Mouse (Mus musculus) c-Kit-positive CD71-positive TER-119-negative erythroid progenitor cells, embryonic 14.5 days (primary cell): Measurements from ENCODE around the gene Rab4b.

Experiments used
- DNase-seq: peaks from one replicate; pipeline ENCODE4 v3.0.0-alpha.2; 2013; ENCODE audit warnings: low read depth

Gene Rab4b

DNA sequence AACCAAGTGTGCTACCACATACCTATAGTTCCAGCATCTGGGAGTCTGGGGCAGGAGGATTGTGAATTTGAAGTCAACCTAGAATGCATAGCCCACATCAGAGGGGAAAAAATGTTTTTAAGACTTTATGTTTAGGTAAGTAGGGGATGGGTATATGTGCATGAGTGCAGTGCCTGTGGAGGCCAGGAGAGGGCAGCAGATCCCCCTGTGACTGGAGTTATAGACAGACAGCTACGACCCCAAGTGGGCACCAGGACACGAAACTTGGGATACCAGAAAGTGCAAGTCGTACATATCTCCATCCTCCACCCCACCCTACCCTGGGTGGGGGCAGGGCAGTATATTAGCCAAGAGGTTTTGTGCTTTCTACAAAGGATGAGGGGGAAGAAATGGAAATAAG is 6.3 kb upstream of the Rab4b start:
- DNase-seq, result peak; percentile 44

DNA sequence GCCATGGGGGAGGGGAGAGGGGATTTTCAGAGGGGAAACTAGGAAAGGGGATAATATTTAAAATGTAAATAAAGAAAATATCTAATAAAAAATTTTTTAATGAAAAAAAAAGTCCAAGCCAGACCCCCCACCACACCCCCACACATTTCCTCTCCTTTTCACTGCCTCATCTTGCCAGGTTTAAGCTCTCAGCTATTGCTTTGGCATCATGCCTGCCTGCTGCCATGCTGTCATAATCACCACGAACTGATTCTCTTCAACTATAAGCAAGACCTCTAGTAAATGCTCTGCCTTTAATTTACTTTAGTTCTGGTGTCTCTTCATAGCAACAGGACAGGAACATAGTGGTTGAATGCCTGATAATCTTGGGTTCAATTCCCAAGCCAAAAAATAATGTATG is 3.8 kb upstream of the Rab4b start:
- no peak for DNase-seq

DNA sequence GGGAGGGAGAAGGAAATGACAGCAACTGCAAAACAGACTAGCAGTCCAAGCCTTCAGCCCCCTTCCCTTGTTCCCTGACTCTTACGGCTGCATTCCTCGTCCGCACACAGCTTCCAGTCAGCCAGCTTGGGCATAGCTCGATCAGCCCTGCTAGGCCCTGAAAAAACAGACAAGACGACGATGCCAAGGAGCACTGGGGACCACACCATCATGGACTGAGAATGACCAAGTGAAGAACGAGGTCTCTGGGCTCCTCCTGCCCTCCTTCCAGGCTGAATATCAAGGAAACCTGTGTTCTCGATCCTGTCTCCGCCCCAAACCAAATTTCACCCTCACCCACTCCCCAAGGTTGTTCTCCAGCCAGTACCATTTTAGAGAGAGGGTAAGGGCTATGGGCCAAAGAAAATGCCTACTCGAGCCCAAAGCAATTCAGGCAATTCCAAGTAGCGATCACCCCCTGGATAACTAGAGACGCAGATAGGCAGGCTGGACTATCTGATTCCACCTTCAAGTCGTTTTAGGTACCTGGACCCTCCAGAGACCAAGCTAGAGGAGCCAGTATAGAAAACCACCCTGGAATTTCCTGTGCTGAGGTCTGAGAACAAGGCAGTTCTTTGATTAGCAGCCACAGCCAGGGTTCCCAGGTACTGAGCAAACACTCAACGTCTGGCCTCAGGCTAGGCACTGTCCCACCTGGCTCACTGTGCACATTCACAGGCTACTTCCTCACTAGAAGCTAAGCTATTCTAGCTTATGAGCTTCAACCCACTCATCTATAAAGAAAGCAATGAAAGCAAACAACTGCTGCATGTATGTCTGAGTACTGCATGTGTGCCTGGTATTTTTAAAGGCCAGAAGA is 2.4 kb upstream of the Rab4b start, which contains the start of the genes Gm21983 and Mia:
Gene Gm21983 (minus strand): TSS at position 250 of the 859 bp plus-strand sequence.
Gene Mia (minus strand): TSS at position 321 of the 859 bp plus-strand sequence.
- DNase-seq, result no peak

DNA sequence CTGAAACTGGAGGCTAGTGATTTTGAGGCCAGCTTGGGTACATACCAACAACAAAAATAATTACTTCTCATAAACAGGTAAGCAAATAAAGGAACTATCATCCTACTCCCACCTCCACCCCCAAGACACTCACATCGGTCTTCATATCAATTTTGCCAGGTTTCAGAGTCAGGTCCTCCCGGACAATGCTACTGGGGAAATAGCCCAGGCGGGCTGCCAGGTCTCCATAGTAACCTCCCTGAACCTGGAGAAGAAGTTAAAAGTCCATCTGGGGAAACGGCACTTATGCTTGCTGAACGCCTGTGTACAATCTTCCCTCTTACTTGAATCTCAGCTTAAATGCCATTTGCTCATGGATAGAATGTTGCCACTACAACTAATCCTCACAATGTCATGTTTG is 1.3 kb upstream of the Rab4b start:
- no peak for DNase-seq

DNA sequence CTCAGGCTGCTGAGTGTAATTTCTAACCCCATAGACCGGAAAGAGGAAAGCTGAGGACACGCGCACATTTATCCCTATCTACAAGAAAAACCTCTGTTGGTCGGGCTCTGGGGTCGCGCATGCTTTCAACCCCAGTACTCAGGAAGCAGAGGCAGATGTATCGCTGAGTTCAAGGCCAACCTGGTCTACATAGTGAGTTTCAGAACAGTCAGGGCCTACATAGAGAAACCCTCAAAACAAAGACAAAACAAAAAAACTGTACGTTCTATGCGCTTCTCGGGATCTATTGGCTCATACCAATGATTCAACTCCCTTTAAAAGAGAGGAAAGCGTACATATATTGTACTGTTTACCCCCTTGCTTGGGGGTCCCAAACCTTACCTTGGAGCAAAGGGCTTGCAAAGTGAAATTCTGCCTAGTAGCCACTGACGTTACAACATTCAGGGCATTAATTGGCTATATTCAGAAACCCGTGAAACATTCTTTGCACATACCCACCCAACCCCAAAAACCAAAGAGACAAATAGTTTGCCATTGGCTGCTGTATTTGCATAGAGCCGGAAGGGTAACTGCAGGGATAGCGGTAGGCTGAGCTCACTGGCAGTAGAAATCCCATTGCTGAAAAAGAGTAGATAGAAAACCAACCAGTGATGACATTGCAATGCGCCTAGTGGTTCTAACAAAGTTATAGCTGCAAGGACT is 672 bp upstream of the Rab4b start:
- no peak for DNase-seq

DNA sequence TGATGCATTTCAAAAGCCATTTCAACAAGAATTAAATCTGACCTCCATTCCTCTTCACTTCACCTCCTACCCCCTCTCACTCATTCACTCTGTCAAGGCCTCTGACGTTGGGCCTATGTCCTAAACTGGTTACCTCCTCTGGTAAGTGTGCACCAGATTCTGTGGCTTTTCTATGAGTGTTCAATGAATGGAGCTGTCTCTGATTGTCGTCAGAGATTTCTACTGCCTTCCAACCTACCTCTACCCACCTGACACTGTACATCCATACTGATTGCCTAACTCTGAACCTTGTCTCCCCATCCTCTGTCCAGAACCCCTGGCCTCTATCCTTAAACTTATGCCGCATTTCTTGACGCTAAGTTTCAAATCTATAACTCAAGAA is 763 bp downstream of the Rab4b start:
- no peak for DNase-seq

DNA sequence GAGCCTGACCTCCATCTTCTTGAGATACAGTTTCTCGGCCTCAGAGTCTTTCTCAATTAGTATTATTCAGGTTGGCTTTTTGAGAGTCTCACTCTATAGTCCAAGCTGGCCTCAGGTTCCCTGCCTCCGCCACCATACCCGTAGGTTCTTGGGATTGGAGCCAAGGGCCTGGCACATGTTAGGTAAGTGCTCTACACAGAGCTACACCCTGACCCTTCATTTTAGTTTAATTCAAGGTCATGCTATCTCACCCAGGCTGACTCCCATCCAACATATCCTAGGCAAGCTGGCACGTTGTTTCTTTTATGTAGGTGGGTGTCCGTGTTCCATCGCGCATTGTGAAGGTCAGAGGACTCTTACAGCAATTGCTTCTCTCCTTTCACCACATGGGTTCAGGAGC is 3.8 kb downstream of the Rab4b start:
- DNase-seq, result no peak

DNA sequence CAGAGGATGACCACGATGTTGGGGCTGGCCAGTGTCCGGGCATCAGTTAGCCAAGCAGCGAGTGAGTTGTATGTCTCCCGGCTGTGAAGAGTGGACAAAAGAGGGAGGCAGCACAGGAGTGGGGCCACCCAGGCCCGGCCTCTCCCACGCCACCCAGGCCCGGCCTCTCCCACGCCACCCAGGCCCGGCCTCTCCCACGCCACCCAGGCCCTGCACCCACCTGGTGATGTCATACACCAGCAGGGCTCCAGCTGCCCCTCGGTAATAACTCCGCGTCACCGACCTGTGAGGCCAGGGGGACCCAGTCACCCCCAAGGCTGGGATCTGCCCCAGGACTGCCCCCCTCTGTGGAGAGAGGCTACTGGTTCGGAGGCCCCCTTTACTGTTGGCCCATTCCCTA is 4.2 kb downstream of the Rab4b start:
- DNase-seq, result no peak

DNA sequence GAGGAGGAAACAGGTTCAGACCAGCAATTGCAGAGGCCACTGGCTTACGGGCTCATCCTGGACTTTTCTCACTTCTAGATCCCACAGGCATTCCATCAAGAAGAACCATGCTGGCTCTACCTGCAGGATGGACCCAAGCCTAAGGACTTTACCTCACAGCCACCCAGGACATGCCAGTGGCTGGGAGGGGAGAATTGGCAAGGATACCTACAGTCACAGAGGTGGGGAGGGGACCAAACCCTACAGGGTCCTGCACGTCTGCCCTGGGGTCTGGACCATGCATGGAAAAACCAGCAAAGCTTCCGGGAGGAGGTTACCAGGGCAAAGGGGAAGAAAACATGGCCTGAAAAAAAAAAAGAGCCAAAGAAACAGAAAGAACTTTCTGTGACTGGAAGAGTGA is 7.7 kb downstream of the Rab4b start:
- DNase-seq, result no peak

DNA sequence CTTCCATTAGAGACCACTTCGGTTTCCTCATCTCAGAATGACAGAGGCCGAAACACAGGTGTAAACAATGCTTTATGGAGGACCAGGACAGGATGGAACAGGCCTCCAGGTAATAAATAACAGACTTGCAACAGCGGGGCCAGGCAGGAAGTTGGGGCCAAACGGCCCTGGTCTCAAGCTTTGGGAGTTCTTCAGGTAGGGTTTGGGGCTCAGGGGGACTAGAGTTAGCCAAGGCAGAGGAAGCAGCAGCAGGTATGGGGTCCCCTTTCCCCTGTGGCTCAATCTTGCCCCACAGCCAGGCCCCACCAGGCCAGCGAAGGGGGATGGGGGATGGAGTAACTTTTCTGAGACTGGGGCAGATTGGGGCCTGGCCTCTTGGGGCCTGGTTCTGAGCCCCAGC is 10.3 kb downstream of the Rab4b start:
- DNase-seq, result no peak

DNA sequence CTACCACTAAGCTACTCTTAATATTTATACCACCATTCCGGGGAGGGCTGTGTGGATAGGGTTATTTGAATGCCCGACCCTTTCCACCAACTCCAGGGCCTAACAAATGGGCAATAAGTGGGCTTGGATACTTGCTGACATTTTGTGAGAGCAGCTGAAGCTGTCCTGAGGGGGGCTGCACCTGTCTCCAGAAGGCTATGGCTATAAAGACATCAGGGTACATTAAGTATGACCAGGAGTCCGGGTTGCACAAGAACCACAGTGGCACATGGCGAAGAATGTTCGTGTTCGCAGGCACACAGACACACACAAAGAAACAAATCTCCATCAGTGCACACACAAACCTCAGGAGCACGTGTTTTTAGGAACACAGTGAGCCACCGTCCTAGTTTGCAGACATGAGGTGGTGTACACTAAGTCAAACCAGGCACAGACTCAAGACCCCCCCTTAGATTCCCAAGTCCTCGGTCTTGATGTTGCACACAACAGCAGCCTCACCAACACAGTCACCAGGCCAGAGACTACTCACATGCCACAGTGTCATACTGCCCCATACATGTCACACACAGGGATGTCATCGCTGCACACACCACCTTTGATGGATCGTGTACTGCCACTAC is 11.1 kb downstream of the Rab4b start:
- DNase-seq, result no peak

DNA sequence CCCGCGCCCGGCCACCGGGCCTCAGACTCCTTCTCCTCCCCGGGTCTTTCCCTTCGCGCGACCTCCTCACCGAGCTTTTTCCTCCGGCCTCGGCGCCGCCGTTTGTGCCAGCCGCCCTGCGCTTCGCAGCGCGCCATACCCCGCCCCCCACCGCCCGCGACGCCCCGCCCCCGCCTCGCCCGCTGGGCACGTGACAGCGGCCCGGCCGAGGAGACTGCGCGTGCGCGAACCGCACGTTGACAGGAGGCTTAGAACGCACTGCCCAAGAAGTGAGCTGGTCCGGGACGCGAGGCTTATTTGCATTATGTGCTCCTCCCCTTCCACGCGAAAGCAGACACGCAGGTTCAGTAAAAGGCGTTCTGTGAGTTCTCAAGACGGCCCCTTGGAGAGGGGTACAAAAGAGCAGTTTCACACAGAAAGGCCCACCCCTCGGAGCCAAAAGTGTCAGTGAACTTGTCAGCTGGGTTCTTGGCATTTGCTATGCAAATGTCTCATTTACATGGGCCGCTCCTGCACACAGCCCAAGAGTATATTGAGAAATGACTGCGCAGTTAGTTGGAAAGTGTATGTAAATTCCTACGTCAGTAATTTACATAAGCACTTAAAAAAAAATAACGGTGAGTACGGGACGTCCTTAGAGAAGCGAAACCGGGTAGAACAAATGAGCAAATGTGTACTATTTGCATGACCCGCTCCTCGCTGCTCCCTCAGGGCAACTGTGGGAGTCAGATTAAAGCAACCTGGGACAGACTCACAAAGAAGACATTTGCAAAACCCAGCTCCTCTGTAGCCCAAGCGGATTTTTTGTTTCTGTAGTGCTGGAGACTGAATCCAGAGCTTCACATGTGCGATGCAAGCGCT is 11.9 kb downstream of the Rab4b start, which contains the start of gene Egln2:
Gene Egln2 (minus strand): TSS at position 189 of the 861 bp plus-strand sequence.
- peak; percentile 85 for DNase-seq

DNA sequence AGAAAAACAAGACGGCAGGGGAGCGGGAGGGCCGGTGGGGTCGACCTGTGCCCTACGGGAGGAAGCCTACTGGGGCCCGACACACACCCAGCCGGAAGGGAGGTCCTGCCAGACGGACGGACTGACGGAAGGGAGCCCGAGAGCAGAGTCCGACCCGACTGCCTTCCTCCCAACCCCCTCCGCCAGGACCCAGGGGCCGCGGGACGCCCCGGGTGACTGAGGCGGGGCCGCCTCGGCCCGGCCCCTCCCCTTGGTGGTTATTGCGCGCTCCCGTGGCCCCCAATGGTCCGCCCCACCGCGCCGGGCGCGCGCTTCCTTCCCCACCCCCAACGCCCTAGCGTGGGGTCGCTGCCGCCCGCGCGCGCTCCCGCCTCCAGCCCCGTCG is 12.5 kb downstream of the Rab4b start:
- DNase-seq, result peak; percentile 63

DNA sequence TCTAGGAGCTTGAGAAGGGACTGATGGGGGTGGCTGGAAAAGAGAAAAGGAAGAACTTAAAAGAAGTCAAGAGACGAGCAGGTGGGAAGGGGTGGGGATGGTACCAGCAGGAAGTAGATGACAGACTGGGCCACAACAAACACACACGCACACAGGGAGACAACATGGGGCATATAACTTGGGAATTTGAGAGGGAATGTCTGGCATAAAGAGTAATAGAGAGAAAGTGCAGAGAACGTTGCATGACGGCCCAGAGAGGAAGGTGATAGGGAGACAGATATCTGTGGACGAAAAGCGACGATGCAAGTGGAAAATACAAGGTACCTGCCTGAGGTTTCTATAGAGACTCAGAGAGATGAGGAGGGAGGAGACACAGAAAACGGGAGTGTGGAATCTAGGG is 13.0 kb downstream of the Rab4b start:
- DNase-seq, result no peak

DNA sequence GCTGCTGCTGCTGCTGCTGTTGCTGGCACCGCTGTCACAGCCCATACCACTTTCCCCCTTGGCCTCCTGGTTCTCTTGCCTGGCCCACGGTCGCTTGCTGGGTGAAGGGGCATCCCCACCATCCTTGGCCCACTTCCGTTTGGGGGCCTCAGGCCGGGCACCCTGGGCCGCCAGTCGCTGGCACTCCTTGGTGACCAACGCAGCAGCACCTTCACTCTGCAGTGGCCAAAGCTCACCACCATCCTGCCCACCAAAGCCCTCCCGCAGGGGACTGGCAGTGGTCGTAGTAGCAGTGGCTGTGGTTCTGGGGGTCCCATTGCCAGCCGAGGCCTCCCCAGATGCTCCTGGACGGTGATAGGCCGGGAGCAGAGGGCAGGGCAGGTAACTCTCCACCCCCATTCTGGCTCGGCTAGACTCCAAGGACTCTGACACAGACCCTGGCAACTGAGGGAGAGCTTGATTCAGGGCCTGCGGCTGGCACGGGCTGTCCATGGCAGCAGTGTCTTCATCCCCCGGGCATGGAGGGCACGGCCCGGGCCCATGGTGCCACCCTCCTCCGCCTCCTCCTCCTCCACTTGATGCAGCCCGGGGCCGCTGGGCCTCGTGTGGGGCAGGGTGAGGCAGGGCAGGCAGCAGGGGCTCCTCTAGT is 13.6 kb downstream of the Rab4b start:
- DNase-seq, result no peak

DNA sequence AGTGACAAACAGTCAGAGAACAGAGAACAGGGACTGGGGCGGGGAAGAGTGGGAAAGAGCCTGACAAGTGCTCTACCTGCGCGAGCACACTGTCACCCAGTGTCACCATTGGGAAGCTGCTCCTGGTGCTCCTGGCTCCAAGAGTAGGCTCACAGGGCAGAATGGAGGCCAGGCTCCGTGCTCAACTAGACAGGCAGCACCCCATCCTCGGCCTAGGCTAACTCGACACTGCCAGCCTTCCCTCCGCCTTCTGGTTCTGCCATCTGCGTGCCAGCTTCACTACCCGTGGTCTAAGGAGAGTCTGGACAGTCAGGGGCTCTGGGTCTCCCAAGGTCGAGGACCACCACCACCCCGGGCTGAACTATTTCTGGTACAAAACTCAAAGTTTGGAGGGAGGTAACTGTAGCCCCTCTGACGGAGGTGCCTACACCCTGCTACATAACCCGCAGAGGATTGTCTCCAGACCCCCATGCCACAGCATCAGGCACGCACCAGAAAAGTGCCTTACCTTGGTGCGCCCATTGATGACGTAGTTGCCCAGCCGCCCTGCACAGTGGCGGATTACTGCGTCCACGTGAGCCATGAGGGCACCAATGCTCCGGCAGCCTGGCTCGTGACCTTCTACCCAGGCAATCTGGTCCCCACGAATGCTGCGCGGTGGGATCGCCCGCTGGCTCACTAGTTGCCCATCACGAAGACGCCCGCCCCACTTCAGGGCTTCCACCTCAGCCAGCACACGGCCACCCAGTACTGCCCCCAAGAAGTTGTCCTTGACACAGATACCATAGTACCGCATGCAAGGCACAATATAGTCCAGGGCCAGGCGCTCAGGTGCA is 14.4 kb downstream of the Rab4b start:
- no peak for DNase-seq

DNA sequence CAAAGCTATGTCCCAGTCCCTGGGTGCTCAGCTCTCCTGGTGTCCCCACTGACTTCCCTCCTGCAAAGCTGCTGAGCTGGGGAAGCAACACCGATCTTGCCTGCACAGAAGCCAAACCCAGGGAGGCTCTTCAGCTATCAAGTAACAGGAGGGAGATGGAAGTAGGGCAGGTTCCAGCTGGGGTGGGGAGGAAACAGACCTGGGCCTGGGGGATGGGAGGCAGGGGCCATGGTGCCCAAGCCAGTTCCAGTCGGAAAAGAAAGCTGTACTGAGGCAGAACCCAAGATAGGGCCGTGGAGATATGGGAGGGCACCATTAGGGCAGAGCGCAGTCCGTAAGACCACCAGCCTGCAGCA is 15.3 kb downstream of the Rab4b start:
- DNase-seq, result no peak

DNA sequence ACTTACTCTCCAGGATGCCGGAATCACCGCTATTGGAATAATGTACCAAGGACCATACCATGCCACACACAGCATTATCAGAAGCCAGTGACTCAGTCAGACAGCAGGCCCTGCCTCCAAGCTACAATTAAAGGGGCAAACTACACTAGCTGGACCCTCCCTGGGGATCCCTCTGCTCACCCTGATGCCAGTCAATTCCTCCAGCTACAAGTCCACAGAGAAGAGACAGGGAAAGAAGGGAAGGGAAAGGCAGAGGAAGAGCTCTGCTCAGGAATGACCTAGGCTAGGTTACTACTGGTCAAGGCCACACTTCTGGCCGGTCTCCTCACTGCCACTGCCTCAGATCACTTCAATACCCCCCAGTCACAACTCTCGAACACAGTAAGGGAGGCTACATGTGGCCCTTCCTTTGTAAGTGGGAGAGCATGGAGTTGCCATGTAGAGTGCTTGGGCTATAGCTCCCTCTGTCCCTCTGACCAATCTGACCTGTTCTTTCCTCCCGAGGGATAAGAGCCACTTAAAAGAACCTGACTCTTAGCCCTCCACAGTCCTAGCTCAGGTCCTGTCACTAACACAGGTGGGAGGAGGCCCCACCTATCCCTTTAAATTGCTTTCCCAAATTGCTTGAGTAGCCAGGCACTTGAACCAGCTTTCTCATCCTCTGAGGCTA is 15.8 kb downstream of the Rab4b start:
- no peak for DNase-seq

DNA sequence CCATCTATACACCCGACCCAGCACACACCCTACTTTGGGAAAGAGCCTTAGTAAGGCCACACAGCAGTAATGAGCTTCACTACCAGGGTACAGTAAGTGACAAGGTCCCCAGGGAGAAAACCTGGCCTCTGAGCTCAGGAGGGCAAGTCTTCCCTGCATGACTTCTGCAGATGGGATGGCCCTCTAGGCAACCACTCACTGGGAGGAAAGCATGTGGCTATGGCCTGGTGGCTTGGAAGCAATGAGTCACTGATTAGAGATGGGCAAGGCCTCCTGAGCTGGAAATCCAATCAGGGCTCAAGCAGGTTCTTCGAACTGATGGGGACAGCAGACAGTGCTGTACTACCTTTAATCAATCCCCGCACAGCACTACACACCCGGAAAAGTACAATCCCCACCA is 17.0 kb downstream of the Rab4b start:
- no peak for DNase-seq

DNA sequence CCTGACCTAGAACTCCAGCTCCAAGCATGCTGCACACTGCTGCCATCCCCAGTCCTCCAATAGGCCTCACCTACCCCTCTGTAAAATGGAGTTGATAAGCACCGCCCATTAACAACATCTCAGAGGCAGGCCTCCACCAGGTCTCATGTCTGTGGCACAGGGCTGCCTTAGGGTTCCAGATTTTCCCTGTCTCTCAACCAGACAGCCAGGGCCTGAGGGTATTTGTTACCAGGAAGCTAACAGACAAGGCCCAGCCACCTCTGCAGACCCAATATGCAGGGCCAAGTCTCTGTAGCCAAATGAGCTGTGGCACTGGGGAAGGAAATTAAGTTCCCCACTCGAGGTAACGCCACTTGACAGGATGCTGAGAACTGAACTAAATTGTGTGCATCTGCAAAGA is 17.8 kb downstream of the Rab4b start:
- DNase-seq, result no peak
